Mouse (Mus musculus) E14TG2a.4 (cell line): Measurements from ENCODE around the gene Ebf4.

Source experiments
- CTCF ChIP-seq: conservative IDR thresholded peaks from 2 replicates; pipeline ENCODE4 v1.5.1; 2014; ENCODE audit warnings: low read length
- NANOG ChIP-seq: IDR thresholded peaks from 2 replicates; pipeline ENCODE4 v1.6.1; 2014; ENCODE audit warnings: borderline replicate concordance, low read length, mixed read lengths
- POU5F1 ChIP-seq: IDR thresholded peaks from 2 replicates; pipeline ENCODE4 v1.6.1; 2014; ENCODE audit warnings: low read length, borderline replicate concordance

DNA sequence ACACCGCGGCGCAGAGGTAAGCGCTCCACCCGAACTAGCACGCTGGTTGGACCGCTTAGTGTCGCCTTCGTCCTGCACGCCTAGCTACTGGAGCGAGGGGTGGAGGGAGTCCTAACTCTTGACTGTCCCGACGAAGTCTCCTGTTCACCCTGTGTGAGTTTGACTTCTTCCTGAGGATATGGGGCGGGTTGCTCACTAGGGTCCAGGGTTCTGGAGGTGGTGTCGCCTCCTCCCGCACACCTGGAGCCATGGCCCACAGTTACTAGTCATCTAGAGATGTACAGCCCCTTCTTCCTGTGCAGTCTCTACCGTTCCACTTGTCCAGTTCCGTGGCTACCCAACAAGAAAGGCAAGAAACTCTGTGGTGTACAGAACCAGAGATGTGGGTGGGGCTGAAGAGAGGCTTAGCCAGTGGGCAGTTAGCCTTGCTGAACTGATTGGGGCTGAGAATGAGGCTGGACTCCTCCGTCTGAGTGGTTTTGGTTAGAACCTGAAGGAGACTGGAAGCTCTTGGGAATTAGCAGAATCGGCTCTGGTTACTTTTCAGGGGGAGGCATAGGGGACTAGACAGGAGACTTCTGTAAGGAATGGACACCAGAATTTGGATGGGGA is 1.3 kb downstream of the Ebf4 start:
- TF ChIP-seq CTCF (no peak), NANOG (no peak), POU5F1 (no peak)
